Mouse (Mus musculus) megakaryocyte, embryonic 14.5 days (primary cell): ENCODE measurements at regions not wholly inside any gene's neighbourhood (a gene's known extent, or its start where the extent isn't known, plus 50 kb on each side); places are given as distances from the start of the nearest gene placed in this dataset.

ENCODE experiments used
- FLI1 ChIP-seq: IDR thresholded peaks from 2 replicates; pipeline ENCODE4 v1.6.1; 2012; ENCODE audit warnings: low read length, inconsistent platforms, mixed read lengths
- GATA1 ChIP-seq: IDR thresholded peaks from 3 replicates; pipeline ENCODE4 v1.6.1; 2012; ENCODE audit warnings: mixed read lengths, low read length, inconsistent platforms, borderline replicate concordance

GRCm38 (mm10) chr7:130007993-130008583, 416.4 kb downstream of the Wdr11 start:
- no peak for TF ChIP-seq GATA1
- TF ChIP-seq FLI1: no peak
